Mouse (Mus musculus) embryo, embryonic 10 days (tissue): ENCODE measurements around the gene Ptpn20.

ENCODE experiments used
- DNase-seq: peaks from one replicate; pipeline ENCODE4 v3.0.0-alpha.2; 2015; ENCODE audit warnings: low spot score

The Ptpn20 gene

GRCm38 (mm10) chr14:33588951-33589350, at the start of gene Ptpn20:
Ptpn20 (plus strand) TSS chr14:33589207.
- DNase-seq = peak; percentile 27

- no peak for DNase-seq
Observed at GRCm38 (mm10) chr14:33539559-33540167, 49.3 kb upstream of the Ptpn20 start.

- DNase-seq = no peak
Observed at GRCm38 (mm10) chr14:33545565-33546143, 43.4 kb upstream of the Ptpn20 start.

DNA sequence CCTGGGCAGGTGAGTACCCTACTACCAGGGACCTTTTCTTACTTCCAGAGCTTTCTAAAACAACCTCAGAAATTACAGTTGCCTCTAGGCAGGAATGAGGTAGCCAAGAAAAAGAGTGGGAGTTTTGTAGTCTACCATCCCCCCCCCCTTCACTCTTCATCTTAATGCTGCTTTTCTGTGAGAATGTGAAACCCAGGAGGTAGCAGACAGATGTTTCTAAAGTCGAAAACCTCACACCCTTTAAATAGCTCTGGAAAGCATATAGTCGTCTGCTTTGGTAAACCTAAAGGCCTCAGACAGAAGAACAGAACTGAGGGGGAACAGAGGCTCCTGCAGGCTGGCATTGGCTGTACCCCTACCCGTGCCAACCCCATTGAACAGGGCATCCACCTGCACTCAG, 40.4 kb upstream of the Ptpn20 start:
- no peak for DNase-seq

DNA sequence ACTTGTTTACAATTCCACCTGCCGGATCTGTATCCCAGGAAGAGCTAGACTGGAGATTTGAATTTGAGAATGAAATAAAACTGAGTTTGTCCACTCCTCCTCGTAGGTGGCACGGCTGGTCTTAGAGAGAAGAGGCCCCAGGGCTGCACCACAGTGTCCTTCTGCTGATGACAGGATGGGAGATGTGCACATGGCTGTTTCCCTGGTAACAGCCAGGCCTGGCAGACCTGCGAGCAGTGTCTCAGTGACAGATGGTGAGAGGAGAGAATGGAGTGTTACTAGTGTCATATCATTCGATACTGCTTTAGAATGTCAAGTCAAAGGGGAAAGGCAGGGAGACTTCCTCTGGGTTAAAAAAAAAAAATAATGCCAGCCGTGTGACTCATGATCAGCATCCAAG, 39.2 kb upstream of the Ptpn20 start:
- no peak for DNase-seq

DNA sequence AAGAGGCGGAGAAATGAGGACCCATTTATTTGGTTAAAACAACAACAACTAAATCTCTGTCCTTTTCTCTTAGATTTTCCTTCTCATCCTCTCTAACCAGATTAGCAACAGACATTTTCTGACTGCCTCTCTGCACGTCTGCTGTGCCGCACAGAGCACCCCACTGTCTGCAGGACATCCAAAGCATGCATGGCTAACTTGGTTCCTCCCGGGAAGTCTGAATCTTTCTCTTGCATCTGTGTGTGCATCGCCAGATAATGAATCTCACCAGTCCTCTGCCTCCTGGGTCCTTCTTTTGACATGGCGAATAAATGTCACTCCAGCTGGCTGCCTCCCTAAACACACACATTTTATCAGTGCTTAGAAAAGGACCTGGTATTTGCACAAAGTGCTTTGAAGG, 18.3 kb upstream of the Ptpn20 start:
- DNase-seq = peak; percentile 7

DNA sequence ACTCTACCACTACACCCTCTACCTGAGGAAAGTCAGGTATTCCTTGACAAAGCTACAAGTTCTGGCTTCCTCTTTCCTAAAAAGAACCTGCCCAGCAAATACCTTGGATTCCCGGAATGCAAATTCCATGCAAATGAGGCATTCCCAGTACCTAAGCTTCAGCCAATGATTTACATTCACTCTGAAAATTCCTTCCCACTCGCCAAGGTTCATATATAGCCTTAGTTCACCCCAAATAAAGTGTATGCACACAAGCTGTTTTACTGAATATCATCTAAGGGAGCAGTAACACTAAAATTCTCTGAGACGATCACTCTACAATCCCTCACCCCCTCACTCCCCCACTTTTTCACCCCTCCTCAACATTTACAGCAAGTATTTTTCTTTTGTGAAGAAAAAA, 15.4 kb upstream of the Ptpn20 start:
- no peak for DNase-seq

GRCm38 (mm10) chr14:33579771-33580484, 9.1 kb upstream of the Ptpn20 start:
- no peak for DNase-seq

DNA sequence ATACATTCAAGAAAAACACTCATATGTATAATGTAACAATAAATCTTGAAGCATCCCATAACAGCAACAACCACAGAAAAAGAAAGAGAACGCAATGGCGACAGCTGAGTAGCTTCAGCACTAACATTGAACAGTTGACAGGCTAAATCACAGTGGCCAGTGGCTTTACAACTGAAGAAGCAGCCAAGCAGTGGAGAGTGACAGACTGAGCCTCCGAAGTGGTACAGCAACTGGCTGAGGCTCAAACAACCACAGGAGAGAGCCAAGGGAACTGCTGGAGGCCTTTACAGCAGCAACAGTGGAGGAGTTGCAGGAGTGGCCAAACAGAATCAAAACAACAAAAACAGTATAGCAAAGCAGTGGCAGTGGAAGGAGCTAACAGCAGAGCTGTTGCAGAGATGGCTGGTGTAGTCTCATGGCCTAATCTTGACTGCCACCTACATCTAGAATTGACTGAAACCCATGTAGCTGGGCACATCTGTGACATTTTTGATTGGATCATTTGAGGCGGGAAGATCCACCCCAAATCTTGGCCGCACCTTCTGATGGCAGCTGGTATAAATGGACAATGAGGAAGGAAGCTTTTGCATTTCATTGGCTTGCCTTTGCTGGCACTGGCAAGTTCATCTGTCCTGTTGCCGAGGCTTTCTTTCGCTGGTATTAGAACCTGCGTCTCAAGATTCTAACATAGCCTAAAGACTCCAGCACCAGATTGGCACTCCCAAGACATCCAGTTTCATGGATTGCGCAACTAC, 9.5 kb downstream of the Ptpn20 start:
- DNase-seq = no peak

- DNase-seq = no peak
Observed at GRCm38 (mm10) chr14:33607431-33607830, 18.4 kb downstream of the Ptpn20 start.

GRCm38 (mm10) chr14:33625036-33625435, 36.0 kb downstream of the Ptpn20 start:
- DNase-seq = no peak

DNA sequence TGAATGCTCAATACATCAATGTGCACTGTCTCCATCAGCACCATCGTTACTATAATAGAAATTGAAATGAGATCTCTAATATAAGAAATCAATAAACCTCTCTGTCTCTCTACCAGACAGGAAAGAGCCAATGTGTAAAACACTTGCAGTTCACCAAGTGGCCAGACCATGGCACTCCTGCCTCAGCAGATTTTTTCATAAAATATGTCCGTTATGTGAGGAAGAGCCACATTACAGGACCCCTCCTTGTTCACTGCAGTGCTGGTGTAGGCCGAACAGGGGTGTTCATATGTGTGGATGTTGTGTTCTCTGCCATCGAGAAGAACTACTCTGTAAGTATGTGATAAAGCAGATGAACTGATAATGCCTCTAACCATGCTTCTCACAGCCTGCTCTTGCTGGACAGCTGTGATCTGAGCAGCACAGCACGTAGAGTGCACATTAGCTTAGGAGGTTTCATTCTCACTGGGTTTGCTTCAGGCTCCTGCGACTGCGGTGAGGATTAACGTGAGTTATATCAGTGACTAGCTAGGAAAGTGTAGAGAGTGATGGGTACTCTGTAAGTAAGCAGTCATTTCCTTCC, 43.9 kb downstream of the Ptpn20 start:
- peak; percentile 36 for DNase-seq

DNA sequence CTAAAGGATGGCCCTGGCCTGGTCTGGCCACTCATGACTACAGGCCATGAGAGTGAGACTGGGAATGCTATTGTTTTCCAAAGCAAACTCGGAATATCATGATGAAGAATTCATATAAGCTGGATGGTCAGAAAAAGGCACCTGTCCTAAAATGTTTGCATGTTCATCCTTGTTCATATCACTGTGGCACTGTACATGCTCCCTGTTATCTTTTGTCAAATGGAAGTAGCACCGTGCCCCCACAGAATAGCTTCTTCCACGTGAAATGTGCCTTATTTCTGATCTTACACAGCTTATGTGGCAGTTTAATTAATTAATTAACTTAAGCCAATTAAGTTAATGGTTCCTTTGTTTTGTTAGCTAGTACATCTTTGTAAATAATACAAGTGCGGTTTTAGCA, 45.3 kb downstream of the Ptpn20 start:
- DNase-seq = no peak

DNA sequence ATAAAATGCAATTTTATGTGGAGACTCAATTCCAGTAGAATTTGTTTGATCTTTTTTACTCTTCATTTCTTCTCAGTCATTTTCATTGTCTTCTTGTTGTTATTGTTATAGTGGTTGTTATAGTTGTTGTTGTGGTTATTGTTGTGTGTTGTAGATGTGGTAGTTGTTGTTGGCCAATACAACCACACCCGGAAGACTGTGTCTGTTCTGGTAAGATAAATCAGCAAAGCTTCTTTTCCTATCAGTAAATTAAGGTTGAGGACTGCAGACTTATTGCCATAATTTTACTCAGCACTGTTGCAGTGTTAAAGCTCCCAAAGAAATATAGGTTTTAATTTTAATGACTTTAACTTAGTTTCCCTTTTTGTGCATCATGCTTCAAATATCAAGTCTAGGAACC, 45.8 kb downstream of the Ptpn20 start:
- DNase-seq = no peak

GRCm38 (mm10) chr14:33639357-33639756, 50.4 kb downstream of the Ptpn20 start:
- DNase-seq = peak; percentile 15

GRCm38 (mm10) chr14:33650721-33651120, 61.7 kb downstream of the Ptpn20 start:
- DNase-seq = no peak

DNA sequence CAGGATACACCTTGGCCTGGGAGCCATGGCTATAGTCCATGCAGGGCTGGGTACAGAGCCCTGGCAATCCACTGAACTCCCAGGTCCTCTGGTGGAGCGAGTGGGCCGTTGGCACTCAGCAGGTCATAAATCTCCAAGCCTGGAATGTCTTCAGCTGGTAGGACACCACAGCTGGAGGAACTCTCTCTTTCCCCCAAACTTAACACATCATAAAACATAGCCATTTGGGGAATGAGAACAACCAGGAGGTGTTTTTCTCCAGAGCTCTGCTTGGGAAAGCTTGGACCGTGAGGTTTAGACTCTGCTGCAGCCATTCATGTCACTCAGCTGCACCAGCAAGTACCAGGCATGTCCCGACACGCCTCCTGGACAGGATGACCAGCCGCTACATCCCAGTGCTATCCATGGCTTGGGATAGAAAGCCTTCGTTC, 68.5 kb downstream of the Ptpn20 start:
- DNase-seq = no peak

GRCm38 (mm10) chr14:33658331-33658730, 69.3 kb downstream of the Ptpn20 start:
- no peak for DNase-seq

DNA sequence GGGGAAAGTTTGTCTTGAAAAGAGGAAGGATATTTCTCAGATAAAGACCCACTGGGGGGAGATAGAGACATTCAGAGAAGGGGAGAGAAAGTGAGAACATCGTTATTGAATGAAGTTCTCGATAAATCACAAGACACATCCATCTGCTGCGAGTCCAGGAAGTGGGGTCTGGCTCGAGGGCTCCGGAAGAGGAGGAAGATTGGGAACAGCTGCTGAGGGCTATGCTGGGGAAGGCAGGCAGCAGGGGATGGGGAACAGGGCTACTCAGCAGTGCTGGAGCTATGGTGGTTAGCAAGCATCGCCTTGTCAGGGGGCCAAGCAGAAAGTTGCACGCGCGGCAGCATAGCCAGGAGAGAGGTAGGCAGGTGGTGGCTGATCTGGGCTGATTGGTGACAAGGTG, 73.1 kb downstream of the Ptpn20 start:
- DNase-seq = peak; percentile 21

- no peak for DNase-seq
Observed at GRCm38 (mm10) chr14:33666301-33666700, 77.3 kb downstream of the Ptpn20 start.

GRCm38 (mm10) chr14:33669891-33670290, 80.9 kb downstream of the Ptpn20 start:
- no peak for DNase-seq

GRCm38 (mm10) chr14:33673350-33674087, 84.5 kb downstream of the Ptpn20 start:
- peak; percentile 61 for DNase-seq
